Mouse (Mus musculus) kidney, adult 2 months (tissue): ENCODE measurements around the gene Tfe3.

ENCODE experiments used
- CTCF ChIP-seq: fragments of 200-500 bp; conservative IDR thresholded peaks from 2 replicates; pipeline ENCODE4 v1.5.1; 2011; ENCODE audit warnings: low read depth, mild to moderate bottlenecking, control low read depth, low read length, moderate library complexity, mixed read lengths; ENCODE audit not compliant: insufficient read depth, insufficient read length
- POLR2A ChIP-seq: fragments of 200-500 bp; IDR thresholded peaks from one replicate; pipeline ENCODE4 v1.6.1; 2011; ENCODE audit warnings: low read depth, low read length, control low read depth

GRCm38 (mm10) chrX:7722691-7723090 lies 39.7 kb upstream of the Tfe3 start:
- no peak for TF ChIP-seq CTCF
- TF ChIP-seq POLR2A = no peak
